Mouse (Mus musculus) adrenal gland (tissue): ENCODE measurements around the gene Lcn12.

Source experiments
- intact Hi-C: fragments of 180-260 bp; cut with DNase I; formaldehyde crosslinking; loops from one replicate; pipeline ENCODE4 v1.15.1; 2025
- microRNA-seq, 2 experiments: library from miRNA; unstranded; fragments of <30 nt; microRNA quantifications; one replicate each; pipeline ENCODE4; 2019

The Lcn12 gene

DNA sequence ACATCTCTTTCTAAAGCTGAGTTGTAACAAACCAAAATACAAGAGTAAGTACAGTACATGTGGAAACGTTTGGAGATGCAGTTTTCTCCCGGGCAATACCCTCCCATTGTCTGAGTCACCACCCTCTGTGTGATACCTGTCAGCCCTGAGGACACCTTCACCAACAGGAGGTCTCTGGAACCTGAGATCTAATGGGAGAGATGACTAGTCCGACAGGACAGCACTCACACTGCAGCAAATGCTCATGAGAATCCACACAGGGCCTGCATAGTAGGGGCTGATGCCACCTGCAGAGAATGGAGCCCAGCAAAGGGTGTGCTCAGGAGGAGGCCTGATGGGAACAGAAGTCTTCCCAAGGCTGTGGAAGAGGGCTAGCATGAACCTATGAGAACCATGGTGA is 32.3 kb downstream of the Lcn12 start:
- intact Hi-C loops, result no loop called here

DNA sequence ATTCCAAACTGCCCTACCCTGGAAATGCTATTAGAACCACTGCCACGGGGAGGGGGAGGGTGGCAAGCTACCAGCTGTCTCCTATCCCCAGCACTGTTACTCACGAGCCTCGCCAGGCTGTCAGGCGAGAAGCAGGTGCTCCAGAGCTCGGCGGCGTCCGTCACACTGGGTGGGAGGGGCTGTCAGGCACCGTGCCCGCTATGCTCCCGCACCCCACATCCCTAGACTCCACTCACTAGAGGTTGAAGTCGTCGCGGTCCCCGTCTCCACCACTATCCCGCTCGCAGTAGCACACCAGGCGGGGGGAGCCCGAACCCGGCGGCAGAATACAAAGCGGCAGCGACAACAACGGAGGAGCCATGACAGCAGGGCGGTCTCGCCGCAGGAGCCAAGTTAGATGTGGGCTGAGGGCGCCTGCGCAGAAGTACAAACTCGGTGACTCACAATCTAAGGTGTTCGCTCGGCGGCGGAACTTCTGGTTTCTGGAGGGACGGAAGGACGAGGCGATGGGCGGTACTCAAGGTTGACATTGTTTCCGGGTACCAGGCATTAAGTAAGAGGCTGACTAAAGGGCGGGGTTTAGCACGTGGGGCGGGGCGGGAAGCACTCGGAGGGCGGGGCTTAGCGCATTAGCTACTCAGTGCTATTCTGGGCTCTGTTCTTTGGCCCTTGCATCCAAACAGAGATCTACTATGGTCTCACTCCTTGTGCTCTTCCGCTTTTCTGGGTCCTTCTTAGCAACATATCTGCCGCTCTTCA is 33.0 kb downstream of the Lcn12 start, which contains the start of gene Paxx:
Paxx (minus strand) TSS at position 544 of the 759 bp plus-strand sequence.
- intact Hi-C loops, result no loop called here

DNA sequence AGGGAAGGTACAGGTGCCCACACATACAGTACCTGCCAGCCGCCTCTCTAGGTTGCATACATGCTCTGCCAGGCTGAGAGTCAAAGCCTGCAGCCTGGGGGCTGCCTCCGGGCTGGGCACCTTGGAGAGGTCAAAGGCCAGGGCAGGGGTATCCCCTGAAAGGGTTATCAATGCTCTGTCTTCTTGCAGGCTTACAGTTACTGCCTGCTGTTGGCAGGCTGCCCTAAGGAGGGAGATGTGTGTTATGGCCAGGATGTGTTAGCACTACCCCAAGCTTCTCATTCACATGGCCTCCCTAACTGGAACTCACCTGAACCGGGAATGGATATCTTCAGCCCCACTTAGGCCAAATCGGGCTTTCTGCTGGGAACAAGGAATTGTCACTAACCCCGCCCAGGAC is 33.6 kb downstream of the Lcn12 start:
- intact Hi-C loops, result no loop called here

GRCm38 (mm10) chr2:25458911-25459310 is 34.8 kb downstream of the Lcn12 start:
- intact Hi-C loops, result no loop called here

DNA sequence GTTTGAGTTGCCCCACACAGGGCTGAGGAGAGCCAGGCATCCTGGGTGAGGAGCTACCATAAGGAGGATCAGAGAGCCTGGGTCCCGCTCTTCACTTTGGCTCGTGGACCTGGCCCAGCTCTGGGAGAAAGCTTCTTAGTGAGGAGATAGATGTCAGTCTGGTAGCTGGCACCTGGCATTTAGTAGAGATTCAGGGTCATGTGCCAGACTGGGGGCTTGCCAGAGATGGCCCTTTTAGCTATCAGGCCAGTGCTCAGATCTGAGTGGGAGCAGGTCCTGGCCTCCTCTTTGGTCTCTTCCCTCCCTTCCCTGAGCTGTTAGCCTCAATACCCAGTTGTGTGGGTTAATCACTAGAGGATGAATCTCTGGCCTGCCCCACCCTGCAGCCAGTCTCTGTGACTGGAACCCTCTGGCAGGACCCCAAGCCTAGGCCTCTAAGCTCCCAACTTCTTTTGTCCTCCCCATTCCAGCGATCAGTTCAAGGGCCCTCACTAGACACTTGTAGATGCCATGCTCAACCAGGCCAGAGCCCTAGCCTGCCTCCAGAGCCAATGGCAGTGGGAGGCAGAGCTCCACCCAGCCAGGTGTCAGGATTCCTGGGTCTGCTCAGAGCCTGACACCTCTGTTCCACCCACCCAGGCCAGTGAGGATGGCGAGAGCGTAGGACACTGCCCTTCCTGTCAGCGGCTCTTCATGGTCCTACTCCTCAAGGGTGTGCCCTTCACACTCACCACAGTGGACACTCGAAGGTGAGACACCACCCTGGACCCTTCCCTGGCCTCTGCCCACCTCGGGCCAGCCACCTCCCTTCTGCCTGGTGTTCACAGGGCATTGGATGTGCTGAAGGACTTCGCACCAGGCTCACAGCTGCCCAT is 36.5 kb downstream of the Lcn12 start:
- intact Hi-C loops, result no loop called here

DNA sequence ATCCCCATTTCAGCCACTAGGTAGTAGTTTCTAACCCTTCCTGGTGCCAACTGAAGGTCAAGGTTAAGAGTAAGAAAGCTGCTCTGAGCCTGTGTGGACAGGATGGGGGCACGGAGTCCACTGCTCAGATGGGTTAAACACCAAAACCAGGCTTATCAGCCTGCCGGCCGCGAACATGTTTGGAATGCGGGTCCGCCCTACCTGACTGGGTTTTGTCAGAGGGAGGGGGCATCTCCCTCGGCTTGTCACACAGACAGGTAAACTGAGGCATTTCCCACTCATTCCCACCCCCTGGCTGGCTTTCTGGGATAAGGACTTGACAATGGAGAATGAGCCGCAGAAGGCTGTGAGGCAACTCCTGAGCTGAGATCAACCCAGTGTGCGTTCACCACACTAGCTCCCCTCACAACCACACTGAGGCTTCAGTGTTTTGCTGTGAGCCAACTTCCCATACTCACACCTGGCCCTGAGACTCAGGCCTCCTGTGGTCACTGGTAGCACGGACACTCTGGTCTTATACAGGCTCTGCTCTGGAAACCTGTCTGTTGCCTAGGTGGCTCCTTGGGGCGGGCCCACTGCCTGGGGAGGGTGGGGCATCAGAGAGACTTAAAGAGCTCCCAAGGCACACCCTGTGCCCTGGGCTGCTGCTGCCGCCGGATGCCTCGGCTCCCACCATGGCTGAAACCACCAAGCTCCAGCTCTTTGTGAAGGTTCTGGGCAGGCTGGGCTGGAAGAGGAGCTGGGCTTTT is 37.3 kb downstream of the Lcn12 start, which contains the start of gene Clic3:
Clic3 (plus strand) TSS at position 634 of the 749 bp plus-strand sequence.
- intact Hi-C loops, result no loop called here

DNA sequence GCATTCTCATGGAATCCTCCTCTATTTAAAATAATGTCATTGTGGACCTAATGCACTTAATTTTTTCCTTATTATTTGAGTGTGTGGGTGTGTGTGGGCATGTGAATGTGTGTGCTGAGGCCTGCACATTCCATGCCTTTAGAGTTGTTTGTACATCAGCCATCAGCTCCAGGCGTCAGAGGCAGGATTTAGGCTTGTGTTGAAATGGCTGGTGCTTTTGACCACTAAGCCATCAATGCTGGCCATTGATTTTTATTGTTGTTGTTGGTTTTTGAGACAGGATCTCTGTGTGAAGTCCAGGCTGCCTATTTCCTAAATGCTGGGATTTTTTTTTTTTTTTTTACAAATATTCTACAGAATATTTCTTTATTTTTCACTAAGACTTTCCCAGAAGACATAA is 40.8 kb downstream of the Lcn12 start:
- intact Hi-C loops, result no loop called here

DNA sequence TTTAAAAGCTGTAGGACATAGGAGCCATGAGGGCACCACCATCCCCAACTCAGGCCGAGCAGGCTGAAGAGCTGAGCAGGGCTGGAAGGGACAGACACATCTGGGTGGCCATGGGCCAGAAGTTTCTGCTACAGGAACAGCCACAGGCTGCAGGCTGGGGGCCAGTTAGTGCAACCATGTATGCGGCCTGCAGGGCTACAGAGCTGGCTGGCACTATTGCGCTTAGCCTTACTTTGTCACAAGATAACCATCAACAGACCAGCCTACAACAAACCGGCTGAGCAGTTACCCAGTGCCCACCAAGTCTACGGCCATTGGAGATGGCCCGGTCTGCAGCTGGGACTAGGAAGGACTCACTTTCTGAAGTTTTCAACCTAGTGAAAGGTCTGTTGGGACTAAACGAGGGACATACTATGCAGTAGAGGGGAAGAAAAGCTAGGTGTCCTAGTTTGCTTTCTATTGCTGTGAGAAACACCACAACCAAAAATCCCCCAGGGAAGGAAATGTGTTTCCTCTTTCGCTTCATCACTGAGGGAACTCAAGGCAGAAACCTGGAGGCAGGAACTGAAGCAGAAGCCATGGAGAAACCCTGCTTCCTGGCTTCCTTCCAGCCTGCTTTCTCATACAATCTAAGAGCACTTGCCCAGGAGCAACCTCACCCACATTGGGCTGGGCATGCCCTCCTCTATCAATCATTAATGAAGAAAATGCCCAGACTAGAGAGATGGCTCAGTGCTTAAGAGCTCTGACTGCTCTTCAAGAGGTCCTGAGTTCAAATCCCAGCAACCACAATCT is 42.7 kb downstream of the Lcn12 start:
- intact Hi-C loops, result no loop called here

- intact Hi-C loops, result no loop called here
These were observed 51.0 kb downstream of the Lcn12 start for GRCm38 (mm10) chr2:25442682-25443081.

DNA sequence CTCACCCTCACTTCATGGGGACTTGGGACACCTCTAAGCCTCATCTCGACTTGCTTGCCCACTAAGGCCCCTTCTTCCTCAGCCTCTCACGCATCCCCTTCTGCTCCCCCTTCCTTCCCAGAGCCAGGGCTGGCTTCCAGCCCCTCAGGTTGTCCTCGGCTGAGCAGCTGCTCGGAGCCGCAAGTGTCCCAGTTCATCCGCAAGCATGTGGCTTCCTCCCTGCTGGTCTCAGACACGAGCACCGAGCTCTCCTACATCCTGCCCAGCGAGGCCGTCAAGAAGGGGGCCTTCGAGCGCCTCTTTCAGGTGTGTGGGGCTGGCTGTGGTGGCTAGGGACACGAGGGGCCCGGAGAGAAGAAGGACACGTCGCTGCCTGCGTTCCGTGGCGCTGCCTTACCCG is 52.6 kb downstream of the Lcn12 start:
- intact Hi-C loops, result no loop called here

Small RNAs within 50 kb of the gene (microRNA-seq; reads per million reads assigned to microRNA genes)
- gene Mir3087, result 0.57 to 0.99 reads per million in 2 experiments
